Mouse (Mus musculus) cerebellum, adult 9-11 months (tissue): ENCODE measurements around the gene Olfr923.
"Not testable (repeated sequence)": the region's sequence is repeated elsewhere in the genome, so short reads cannot be mapped to it uniquely, and the experiment has no call there.

ENCODE experiments used
- DNase-seq: peaks from one replicate; pipeline ENCODE4 v3.0.0; 2022

The Olfr923 gene

DNA sequence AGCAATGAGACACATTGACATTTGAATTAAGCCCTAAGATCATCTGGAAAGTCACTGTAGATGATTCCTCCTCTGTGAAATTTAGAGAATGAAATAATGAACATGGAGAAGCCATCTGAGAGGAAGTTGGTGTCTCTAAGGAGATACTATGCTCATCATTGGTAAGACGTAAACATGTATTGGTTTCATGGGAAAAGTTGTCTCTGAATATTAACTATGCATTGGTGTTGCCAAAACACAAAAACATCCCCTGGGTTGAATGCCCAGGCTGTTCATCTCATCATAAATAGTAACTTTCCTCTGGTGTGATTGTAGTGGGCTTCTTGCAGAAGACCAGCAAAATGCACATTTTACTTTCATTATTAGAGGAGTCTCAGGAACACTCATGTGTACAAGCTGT lies at the start of gene Olfr923:
Gene Olfr923, plus strand, starts transcription at position 301 of the 400 bp plus-strand sequence.
- no peak for DNase-seq

DNA sequence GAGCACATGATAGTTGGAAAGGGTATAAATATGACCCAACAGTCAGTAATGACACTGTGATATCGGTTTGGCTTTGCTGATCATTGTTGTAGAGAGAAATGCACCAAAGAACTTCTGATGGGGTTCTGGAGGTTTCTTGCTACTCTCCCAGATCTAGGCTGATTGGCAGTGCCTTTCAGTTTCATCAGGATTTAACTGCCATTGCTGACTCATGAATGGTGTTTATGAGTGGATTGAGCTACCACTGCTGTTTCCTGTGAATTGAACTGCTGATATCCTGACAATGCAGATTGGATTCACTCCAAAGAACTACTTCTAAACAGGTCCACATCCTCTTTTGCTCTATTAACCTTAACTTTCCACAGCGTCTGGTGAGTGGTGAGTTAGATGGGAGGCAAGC lies 33.7 kb upstream of the Olfr923 start:
- DNase-seq = no peak

DNA sequence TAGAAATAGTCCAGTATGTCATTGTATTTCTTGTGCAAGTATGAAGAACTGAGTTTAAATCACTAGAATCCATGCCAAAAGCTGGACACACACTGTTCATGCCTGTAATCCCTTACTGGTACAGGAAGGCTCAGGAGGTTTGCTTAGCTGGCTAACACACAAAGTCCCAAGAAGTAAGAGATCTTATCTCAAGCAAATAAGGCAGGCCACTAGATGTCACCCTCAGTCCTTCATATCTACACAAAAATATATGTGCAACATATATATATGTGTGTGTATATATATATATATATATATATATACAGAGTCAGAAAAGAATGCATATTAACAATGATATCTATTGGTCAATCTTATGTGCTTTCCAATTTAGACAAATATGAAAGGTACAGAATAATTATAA lies 20.6 kb upstream of the Olfr923 start:
- DNase-seq = no peak

DNA sequence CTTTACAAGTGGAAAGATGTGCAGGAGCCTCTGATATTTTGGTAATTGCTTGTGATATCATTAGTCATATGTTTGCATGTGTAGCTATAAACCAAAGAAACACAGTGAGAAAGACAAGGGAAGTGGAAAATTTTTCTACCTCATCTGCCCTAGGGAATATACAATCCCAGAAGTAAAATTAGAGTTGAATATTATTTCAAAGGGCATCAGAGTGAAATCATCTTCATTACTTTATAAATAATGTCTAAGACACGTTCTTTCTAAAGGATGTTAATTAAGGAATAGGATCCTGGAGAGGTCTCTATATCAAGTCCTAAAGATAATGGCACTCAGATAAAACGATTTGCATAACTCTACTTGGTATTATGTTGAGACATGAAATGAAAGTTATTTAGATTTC lies 12.0 kb upstream of the Olfr923 start, which contains the start of gene Olfr922:
Gene Olfr922, plus strand, starts transcription at position 301 of the 400 bp plus-strand sequence.
- DNase-seq = no peak

DNA sequence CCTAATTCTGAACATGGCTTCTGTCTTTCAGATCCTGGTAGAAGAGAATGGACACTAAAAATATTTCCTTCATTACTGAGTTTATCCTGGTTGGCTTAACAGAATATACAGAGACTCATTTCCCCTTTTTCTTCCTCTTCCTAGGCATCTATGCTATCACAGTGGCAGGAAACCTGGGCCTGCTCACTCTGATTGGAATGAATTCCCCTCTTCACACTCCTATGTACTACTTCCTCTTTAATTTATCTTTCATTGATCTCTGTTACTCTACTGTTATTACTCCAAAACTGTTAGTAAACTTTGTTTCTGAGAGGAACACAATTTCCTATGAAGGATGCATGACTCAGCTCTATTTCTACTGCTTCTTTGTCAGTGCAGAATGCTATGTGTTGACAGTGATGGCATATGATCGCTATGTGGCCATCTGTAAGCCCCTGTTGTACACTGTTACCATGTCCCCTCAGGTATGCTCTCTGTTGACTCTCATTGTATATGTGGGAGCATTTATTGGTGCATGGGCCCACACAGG lies 10.8 kb upstream of the Olfr923 start:
- no peak for DNase-seq

DNA sequence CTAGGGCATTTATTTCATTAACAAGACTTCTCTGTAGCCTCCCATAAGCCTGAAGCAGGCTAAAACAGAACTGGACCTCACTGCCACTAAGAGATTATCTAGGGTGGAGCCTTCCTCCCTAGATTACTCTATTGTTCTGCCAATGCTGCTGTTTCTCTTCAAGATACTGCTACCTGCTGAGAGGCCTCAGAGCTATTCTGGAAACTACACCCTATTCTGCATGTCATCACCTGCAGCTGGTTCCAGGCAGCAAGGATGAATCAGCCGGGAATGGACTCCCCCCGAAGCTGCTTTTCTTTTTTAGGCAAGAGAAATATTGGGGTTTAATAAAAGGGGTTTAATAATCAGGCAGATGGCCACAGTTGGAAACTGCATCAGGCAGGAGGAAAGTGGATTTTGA lies 6.7 kb downstream of the Olfr923 start:
- no peak for DNase-seq

DNA sequence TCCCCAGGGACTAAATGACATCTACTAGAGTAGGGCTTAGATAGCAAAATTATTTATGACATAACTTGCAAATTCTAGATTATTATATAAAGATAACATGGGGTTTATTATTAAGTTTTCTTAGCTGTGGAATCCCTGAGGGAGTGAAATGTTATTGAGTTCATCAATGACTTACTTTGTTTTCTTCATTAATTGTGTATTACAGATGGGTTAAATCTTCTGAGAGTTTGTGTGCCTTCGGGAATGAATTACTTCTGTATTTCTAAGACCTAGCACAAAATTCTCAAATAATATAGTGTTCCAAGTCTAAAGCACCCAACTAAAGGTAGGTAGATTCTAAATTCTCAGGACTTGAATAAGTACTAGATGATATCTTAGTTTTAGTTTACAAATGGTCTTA lies 17.8 kb downstream of the Olfr923 start, which contains the start of gene Olfr924:
Gene Olfr924, plus strand, starts transcription at position 301 of the 400 bp plus-strand sequence.
- no peak for DNase-seq

DNA sequence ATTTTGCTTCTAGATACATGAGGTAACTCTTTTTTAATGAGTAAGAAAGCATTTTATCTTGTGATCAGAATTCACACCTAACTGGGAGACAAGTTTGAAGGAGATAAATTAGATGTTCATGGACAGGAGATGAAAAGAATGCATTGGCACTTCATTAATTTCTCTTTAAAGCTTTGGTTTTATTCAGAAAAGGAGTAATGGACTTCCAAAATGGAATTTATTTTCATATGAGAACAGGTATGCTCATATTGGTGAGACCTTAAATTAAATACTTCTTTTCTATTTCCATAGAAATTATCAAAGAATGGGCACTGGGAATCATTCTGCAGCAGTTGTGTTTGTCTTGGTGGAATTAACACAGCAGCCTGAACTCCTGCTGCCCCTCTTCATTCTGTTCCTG lies 28.4 kb downstream of the Olfr923 start, which contains the start of gene Olfr26:
Gene Olfr26, plus strand, starts transcription at position 301 of the 400 bp plus-strand sequence.
- no peak for DNase-seq

DNA sequence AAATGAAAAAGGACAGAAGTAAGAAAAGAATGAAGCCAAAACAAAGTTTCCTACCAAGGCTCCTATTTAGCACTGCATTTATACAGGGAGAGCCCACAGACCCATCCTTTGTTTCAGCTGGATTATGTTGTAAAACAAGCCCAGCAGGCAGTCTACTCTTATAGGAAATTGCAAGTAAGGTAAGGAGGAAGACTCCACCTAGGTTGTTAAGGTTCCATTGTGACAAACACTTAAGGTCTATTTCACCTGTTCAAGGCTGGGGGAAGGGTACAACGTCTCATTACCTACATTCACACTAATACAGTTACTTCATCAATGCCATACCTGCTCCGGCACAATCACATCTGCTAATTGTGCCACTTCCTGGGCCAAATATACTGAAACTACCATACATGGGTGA lies 48.5 kb downstream of the Olfr923 start:
- DNase-seq = not testable (repeated sequence)

DNA sequence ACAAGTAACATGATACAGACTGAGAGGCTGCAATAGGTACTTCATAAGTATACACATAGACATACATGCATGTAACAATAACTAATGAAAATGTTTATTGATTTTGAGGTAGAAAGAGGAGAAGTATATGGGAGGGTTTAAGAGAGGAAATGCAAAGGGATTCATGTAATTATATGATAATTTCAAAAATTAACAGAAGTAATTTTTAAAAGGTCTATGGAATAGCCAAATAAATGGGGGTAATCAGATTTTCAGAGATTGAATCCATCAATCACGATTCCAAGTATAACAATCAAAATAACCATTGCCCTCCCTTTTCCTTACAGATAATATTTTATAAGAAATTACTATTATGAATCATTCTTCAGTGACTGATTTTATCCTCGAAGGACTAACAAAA lies 50.5 kb downstream of the Olfr923 start, which contains the start of gene Olfr926:
Gene Olfr926, plus strand, starts transcription at position 301 of the 400 bp plus-strand sequence.
- DNase-seq = no peak
